ENCODE assay signal across 9 mouse cellular contexts in genomic region chr2:45107555-45107954, GRCm38 (mm10). TPM values are rescaled to one million over a fixed set of nuclear protein-coding genes. Genes with fewer than 3 reads are reported as not detected.
DNase-seq lines count a peak whose midpoint lies in the region; ATAC-seq and TF ChIP-seq lines count a peak whose summit lies in the region.
"Had no signal": no experiment of that assay in that cellular context is flagged by ENCODE, and none has a peak within 500 bp of the region (broad histone marks: within the 10 kb centered on the region; RNA-seq: fewer than 3 reads in every experiment).

No protein-coding gene starts in this region.

- H3K36me3 ChIP-seq in kidney, adult 2 months (ENCODE audit: control insufficient read depth, insufficient read depth, low read length): no peaks in the 10 kb centered on the region; the same call in 1 of the 2 replicates
- 0 out of 2 replicates have a peak, but pooled peaks cover 5% of the 10 kb centered on the region for H3K36me3 ChIP-seq in embryonic facial prominence, embryonic 10.5 days (replicated peaks)
- H3K36me3 ChIP-seq in hindbrain, embryonic 12.5 days: no peaks in the 10 kb centered on the region
- H3K36me3 ChIP-seq in midbrain, embryonic 14.5 days (ENCODE audit: control insufficient read depth, insufficient read depth, low read length): no peaks in the 10 kb centered on the region

- H3K27ac ChIP-seq in kidney, adult 2 months (ENCODE audit: insufficient read depth, low read depth, low read length): peak overlapping the region; percentile 43
- H3K27ac ChIP-seq in embryonic facial prominence, embryonic 10.5 days (replicated peaks): peak overlapping the region; percentile 99
- H3K27ac ChIP-seq in hindbrain, embryonic 12.5 days: peak overlapping the region; percentile 98
- H3K27ac ChIP-seq in midbrain, embryonic 14.5 days (replicated peaks; ENCODE audit: low read depth, low read length): peak overlapping the region; percentile 97

- peak overlapping the region; percentile 99 for H3K9ac ChIP-seq in hindbrain, embryonic 12.5 days
- peak overlapping the region; percentile 93; the same call in 1 of the 2 replicates for H3K9ac ChIP-seq in midbrain, embryonic 14.5 days (replicated peaks; ENCODE audit: low read length)

- no peaks in the 10 kb centered on the region for H3K9me3 ChIP-seq in embryonic facial prominence, embryonic 10.5 days
- H3K9me3 ChIP-seq in hindbrain, embryonic 12.5 days (replicated peaks): no peaks in the 10 kb centered on the region
- H3K9me3 ChIP-seq in midbrain, embryonic 14.5 days (ENCODE audit: control insufficient read depth, low read length): no peaks in the 10 kb centered on the region
- H3K9me3 ChIP-seq: G1E had no signal

- peaks cover 13% of the 10 kb centered on the region; the same call in 1 of the 2 replicates for H3K4me1 ChIP-seq in kidney, adult 2 months (ENCODE audit: control insufficient read depth, insufficient read depth, low read length)
- peaks cover 77% of the 10 kb centered on the region for H3K4me1 ChIP-seq in embryonic facial prominence, embryonic 10.5 days
- peaks cover 47% of the 10 kb centered on the region for H3K4me1 ChIP-seq in hindbrain, embryonic 12.5 days
- peaks cover 50% of the 10 kb centered on the region for H3K4me1 ChIP-seq in midbrain, embryonic 14.5 days (ENCODE audit: control insufficient read depth, insufficient read depth, low read length)

- ATAC-seq in hindbrain, embryonic 12.5 days (ENCODE audit: low FRiP score): no peak
- no peak for ATAC-seq in midbrain, embryonic 14.5 days (ENCODE audit: low FRiP score, low TSS enrichment)

- H3K4me3 ChIP-seq in kidney, adult 2 months (ENCODE audit: insufficient read depth, low read depth, low read length): no peak overlapping the region
- H3K4me3 ChIP-seq in embryonic facial prominence, embryonic 10.5 days: peak overlapping the region; percentile 96
- peak overlapping the region; percentile 92 for H3K4me3 ChIP-seq in hindbrain, embryonic 12.5 days
- peak overlapping the region; percentile 80 for H3K4me3 ChIP-seq in midbrain, embryonic 14.5 days (replicated peaks; ENCODE audit: low read depth, low read length)

- DNase-seq in kidney, adult 2 months: peak; percentile 33
- no peak for DNase-seq in kidney, adult 11 months
- DNase-seq in embryonic facial prominence, embryonic 10.5 days (ENCODE audit: low spot score): no peak
- DNase-seq in midbrain, embryonic 14.5 days: no peak
- no peak for DNase-seq in urinary bladder, postnatal 36 days (ENCODE audit: low spot score in 2 of 2)
- DNase-seq in layer of hippocampus, adult 11-12 months (ENCODE audit: low spot score): no peak
- no peak for DNase-seq in gastrocnemius, postnatal 4 days (ENCODE audit: low spot score in 2 of 2)

- 40% methylated on average over 2 of the region's 2 CpGs for WGBS in kidney, adult 2 months
- 33% methylated on average over 2 of the region's 2 CpGs for WGBS in embryonic facial prominence, embryonic 10.5 days
- 23% methylated on average over 2 of the region's 2 CpGs for WGBS in hindbrain, embryonic 12.5 days
- WGBS in midbrain, embryonic 14.5 days: 20% methylated on average over 2 of the region's 2 CpGs

- peak overlapping the region; percentile 80 for H3K4me2 ChIP-seq in hindbrain, embryonic 12.5 days (replicated peaks)
- H3K4me2 ChIP-seq in midbrain, embryonic 14.5 days (ENCODE audit: low read length): peak overlapping the region; percentile 80

- TF ChIP-seq CTCF in kidney, adult 2 months (conservative IDR thresholded peaks at IDR 0.05; ENCODE audit: insufficient read depth, insufficient read length, low read depth, low read length): no peak

- H3K27me3 ChIP-seq in kidney, adult 2 months (replicated peaks; ENCODE audit: control insufficient read depth, insufficient read depth, low read length): no peaks in the 10 kb centered on the region
- H3K27me3 ChIP-seq in embryonic facial prominence, embryonic 10.5 days (replicated peaks; ENCODE audit: low read depth, poor library complexity, severe bottlenecking): peaks cover 46% of the 10 kb centered on the region
- H3K27me3 ChIP-seq in hindbrain, embryonic 12.5 days: no peaks in the 10 kb centered on the region
- H3K27me3 ChIP-seq in midbrain, embryonic 14.5 days (ENCODE audit: control insufficient read depth, insufficient read depth, low read length): no peaks in the 10 kb centered on the region

- no peak for TF ChIP-seq POLR2A in kidney, adult 2 months (IDR thresholded peaks at IDR 0.05; ENCODE audit: low read depth, low read length)

RNA-seq across cellular contexts. Expression of gene Zeb2, which starts 9.6 kb away (rescaled TPM):
- 22.7 and 25.6 TPM in 2 replicates for polyA plus RNA-seq in kidney, adult 2 months (2012; rRNA removed)
- polyA plus RNA-seq in embryonic facial prominence, embryonic 10.5 days (2016; fragmentation: Nextera tagmentation; extraction: Ambion mirVana): 20.9 and 27.8 TPM in 2 replicates
- 47.3 and 60.5 TPM in 2 replicates for polyA plus RNA-seq in hindbrain, embryonic 12.5 days (2016; fragmentation: Nextera tagmentation; extraction: Ambion mirVana)
- 25.5 and 32.3 TPM in 2 replicates for polyA plus RNA-seq in midbrain, embryonic 14.5 days (2014; fragmentation: Nextera tagmentation; extraction: Ambion mirVana)
- total RNA-seq in gastrocnemius, postnatal 4 days (2021): 100 to 1,000 TPM; 146 to 156 TPM

Comparison
In these comparisons a context has a peak if more than half of its experiments do, and no peak if none do; other contexts are left out.
1. H3K27ac ChIP-seq: peak in every context shown above with its lines; median percentile 99 in embryonic facial prominence, embryonic 10.5 days; 98 in hindbrain, embryonic 12.5 days; 97 in midbrain, embryonic 14.5 days; 43 in kidney, adult 2 months.